Mouse (Mus musculus) 3134 (cell line): ENCODE results near the gene Gm21988.
A peak's percentile ranks its signal among the peaks of the same experiment; 100 is the strongest.

ENCODE experiments used
- DNase-seq: peaks from one replicate; pipeline ENCODE4 v3.0.0-alpha.2; 2011; ENCODE audit warnings: low spot score; ENCODE audit not compliant: insufficient read length; ENCODE audit errors: extremely low read depth

The Gm21988 gene

GRCm38 (mm10) chr11:70239541-70240279 lies at the start of gene Gm21988, which contains the start of gene Rnasek:
Gene Gm21988 (minus strand): TSS chr11:70239830.
Gene Rnasek (minus strand): TSS chr11:70239842.
- peak; percentile 85 for DNase-seq

DNA sequence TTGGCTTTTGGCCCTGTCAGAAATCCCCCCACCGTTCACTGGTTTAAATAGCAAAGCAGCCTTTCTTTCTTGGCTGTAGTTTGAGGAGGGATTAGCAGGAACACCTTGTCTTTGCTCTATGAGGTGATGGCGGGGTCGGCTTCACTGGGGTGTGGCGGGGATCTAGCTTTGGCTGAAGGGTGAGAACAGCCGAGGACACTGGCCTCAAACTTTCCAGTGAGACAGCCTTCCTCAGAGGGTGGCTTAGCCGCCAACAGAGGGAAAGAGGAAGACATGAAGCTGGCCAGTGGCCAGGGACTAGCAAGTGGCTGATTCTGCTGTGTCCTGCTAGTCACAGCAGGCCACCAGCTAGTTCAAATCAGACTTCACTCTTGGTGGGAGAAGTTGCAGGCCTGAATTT lies 49.6 kb upstream of the Gm21988 start:
- no peak for DNase-seq

- DNase-seq: no peak
Measured at GRCm38 (mm10) chr11:70288102-70288501, 48.5 kb upstream of the Gm21988 start.

- DNase-seq: no peak
Measured at GRCm38 (mm10) chr11:70285686-70286085, 46.1 kb upstream of the Gm21988 start.

DNA sequence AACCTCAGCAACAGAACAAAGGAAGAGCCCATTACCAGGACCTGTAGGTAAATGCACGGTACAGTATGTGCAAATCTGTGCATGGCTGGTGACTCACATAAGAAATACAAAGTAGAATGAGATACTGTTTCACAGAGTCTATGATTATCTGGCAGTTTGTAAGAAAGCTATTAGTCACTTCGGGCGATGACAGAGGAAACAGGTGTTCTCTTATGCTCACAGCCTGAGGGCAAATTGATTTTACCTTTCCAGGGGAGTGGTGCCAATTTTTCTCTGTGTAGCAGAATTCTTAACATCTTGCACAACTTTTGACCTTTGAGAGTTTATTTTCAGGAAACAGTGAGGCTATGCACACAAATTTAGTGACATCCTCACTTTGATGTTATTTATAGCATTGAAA lies 45.1 kb upstream of the Gm21988 start:
- DNase-seq: no peak

DNA sequence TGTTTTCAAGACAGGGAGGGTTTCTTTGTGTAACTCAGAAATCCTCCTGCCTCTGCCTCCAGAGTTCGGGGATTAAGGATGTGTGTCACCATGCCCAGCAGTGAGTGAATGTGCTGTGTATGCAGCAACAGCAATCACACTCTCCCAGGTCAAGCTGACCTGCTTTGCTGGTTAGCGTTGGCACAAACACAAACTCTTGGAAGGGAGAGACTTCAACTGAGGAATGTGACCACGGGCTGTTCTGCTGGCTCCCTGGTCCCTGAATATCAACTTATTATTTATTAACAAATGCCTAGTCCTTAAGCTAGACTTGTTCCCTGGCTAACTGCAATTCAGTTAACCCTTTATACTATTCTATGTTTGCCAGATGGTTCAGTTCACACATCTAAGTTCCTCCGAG lies 44.0 kb upstream of the Gm21988 start:
- no peak for DNase-seq

DNA sequence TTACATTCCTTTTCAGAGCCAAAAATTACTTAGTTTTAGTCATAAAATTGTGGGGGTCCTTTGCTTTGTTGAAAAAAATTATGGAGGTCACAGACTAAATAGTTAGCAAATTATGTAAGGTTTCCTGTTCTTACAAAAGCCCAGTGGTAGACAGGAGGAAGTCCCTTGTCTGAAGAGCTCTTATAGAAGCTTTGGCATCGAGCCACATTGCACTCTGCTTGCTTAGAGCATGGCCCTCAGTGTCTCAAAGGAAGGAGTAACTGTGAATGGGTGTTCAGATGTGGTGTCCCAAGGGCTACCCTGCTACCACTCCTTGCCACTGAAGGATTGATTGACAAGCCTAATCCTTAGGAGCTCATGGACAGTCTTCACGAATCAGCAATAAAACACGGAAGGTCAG lies 40.8 kb upstream of the Gm21988 start:
- DNase-seq: no peak

GRCm38 (mm10) chr11:70278961-70279360 lies 39.3 kb upstream of the Gm21988 start:
- no peak for DNase-seq

DNA sequence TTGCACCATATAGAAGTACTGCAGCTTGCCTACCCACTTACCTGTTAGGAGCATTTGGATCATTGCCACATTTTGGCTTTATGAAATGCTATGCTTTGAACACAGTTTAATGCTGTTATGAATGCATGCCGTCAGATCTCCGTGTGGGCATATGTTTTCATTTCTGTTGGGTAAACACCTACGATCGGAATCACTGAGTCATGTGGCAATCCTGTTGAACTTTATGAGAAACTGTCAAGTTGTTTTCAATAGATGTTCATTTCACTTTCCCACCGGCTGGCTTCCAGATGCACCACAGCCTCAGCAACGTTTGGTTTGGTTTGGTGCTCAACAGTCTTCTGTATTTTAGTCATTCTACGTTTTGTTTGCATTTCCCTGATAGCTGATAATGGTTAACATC lies 32.0 kb upstream of the Gm21988 start:
- no peak for DNase-seq

GRCm38 (mm10) chr11:70266405-70266804 lies 26.8 kb upstream of the Gm21988 start:
- no peak for DNase-seq

DNA sequence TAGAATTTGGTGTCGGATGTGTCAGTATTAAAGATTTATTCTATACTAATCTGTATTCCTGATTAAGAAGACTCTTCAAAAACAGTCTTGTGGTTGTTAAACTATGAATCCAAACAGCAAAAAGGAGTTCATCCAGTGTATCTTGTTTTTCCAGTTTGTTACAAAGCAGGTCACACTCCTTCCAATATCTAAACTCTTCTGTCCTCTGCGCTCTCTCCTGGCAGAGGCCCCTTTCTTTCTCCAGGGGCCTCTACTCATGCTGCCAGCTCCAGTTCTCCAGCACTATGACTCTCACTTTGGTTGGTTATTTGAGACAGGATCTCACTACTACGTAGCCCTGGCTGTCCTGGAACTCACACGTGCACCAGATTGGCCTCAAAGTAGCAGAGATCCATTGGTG lies 26.2 kb upstream of the Gm21988 start:
- no peak for DNase-seq

DNA sequence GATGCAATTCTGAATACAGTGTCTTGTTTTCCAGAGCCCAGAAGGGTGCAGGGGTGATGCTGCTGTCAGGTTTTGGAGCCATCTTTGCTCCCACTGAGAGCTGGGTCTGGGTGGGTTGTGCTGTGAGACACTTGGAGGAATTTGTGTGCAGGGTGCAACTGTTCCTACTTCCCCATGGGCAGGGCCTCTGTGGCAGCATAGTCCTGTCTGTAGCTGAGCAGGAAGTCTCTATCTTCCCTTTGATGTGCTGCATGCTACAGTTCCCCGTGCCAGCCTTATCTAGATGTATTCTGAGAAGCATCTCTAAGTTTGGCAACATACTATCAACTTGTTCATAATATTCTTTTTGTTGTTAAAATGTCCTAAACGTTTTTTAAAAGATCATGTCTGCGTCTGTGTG lies 25.6 kb upstream of the Gm21988 start:
- no peak for DNase-seq

GRCm38 (mm10) chr11:70259035-70259434 lies 19.4 kb upstream of the Gm21988 start:
- peak; percentile 14 for DNase-seq

DNA sequence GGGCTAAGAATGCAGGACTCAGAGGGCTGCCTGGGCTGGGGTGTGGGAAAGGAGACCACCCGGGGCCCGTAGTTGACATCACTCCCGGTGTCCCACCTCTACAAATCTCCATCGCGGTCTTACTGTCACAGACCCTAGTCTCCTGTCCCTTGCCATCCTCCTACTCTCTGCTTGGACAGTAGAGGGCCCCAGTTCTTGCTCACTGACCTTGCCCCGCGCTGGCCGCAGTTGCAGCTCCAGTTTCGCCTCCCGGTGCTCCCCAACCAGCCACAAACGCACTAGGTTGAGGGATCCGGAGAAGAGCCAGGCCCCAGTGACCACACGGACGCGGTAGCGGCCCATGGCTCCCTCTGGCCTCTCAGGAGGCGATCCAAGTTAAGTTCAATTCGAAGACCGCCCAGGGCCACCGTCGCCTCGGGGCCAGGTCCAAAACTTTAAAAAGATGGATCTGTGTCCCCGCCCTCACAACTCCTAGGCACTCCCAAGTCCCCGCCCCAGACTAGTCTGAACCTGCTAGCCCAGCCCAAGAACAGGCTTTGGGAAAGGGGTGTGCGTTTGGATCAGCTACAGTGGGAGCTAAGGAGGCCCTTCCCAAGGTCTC lies 15.4 kb upstream of the Gm21988 start, which contains the start of gene Alox12:
Gene Alox12 (minus strand): TSS at position 423 of the 601 bp plus-strand sequence.
- DNase-seq: no peak

DNA sequence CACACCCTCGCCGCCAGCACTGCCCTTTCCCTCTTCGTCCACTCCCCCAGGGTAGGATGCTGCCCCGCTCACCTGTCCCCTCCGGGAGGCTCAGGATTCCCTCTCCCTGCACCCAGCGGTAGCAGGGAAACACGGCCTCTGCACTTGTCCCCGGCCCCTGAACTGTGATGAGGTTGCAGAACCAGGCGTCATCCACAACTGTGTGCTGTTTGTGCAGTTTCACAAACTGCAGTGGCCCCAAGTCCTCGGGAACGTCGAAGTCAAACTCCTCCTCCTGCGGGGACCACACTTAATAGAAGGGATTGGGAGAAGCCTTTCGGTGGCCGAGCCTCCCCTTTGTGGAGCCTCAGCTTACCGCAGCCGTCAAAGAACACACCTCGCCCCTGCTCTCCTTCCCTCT lies 14.7 kb upstream of the Gm21988 start:
- no peak for DNase-seq

DNA sequence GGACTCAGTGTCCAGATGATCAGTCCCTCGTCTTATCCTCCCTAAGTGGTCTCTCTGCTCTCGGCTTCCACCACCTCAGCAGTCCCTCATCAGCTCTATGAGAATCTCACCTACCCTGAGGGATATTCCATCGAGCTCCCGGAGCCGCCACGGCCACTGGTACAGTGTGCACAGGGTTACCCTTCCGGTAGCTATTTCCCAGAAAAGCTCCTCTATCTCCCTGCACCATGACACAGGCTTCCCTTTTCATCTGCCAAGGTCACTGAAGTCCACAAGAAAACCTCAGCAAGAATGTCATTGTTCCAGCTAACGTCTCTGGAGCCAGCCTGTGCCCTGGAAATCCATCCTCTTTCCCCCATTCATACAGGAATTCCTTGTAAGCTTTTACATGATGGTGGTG lies 12.2 kb upstream of the Gm21988 start:
- DNase-seq: no peak

DNA sequence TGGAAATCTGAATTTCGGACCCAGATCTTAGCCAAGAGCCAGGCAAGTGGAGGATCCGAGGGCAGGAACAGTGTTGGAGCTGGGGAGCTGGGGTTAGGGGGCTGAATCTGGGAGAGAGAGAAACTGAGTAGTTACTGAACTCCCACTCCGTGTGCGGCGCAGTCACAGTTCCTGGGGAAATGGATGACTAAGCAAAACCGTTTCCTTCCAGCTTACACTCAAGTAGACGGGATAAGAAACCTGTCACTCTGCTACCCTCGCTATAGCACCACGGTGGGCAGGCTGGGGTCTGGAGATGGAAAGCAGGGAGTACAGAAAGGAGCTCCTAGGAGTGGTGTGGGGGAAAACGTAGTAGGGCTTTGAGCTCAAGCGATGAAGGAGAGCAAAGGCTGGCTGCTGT lies 10.5 kb upstream of the Gm21988 start:
- no peak for DNase-seq

DNA sequence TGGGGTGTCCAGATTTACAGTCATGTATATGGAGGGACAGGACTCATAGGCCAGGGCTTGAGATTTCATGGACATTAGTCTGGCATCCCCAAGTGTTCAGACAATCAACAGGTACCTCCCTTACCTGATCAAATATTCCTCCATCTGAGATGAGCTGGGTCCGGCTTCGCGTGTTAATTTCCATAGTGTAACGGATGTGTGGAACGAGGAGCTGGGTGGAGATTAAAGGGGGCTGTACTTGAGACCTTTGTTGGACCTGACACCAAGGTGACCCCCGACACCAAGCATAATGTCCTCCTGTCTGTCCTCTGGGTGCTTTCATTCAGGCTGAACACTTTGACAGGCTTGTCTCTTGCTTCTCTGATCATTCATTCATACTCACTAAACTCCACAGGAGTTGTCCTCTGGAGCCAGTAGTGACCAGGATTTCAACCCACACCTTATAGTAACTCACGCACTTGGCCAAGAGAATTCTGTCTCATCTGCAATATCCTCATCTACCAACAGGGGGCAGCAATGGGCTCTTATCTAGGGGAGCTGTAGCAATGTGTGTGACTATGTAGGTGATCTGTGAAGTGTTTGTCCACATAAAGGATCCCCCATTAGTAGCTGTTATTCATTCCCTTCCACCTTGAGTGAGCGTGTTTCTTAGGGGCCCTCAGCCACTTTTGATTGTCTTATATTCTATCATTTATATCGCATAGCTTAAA lies 7.7 kb upstream of the Gm21988 start:
- DNase-seq: no peak

- no peak for DNase-seq
Measured at GRCm38 (mm10) chr11:70242591-70242990, 3.0 kb upstream of the Gm21988 start.

- DNase-seq: no peak
Measured at GRCm38 (mm10) chr11:70238591-70239440, 814 bp downstream of the Gm21988 start.
